Mouse (Mus musculus): ENCODE results near the gene Dhodh.

DNA sequence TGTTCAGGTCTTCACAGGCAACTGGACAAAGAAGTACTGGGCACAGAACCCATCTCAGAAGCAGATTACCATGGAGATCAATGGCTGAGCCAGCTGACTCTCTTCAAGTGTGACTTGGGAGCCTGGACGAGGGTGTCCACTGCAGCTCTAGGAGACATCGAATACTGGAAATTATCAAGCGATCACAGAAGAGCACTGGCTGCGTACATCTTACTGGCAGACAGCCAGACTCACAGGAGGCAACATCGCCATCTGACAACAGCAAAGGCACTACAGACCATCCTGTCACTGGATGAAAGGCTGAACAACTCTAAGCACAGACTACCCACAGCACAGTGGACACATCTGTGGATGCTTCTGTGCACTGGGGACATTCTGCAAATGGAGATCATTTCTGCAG lies 16.3 kb downstream of the Dhodh start:
- TF ChIP-seq MAFK (IDR thresholded peaks at IDR 0.05; ENCODE audit: insufficient read depth, low read depth, low read length), result no peak
- TF ChIP-seq ZNF384 (IDR thresholded peaks at IDR 0.05; ENCODE audit: low read depth, low read length), result no peak
- no peak for TF ChIP-seq CHD2 (IDR thresholded peaks at IDR 0.05; ENCODE audit: low read depth, low read length)
